Comparison of ENCODE assay signal across 8 mouse cellular contexts in the genomic region with DNA sequence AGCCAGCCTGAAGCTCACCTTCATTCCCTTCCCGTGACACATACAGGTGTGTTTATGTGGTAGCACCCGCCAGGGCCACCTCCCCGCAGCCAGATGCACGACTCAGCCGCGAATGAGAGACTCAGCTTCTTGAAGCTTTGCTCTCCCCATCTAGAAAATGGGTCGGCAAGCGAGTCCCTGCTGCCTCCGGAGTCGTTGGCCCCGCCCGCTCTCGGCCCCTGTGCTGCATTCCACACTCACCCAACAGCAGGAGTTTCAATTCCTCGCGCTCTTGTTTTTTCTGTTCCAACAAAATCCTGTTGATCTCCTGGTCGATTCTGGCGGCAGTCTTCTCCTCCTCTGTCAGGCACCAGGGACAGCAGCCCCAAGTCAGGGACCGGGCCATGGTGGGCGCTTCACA. TPM values are rescaled to one million over a fixed set of nuclear protein-coding genes. Genes with fewer than 3 reads are reported as not detected.
DNase-seq lines count a peak whose midpoint lies in the region; ATAC-seq lines count a peak whose summit lies in the region.

No protein-coding gene starts in this region.

- no peaks in the 10 kb centered on the region for H3K36me3 ChIP-seq in hindbrain, embryonic 16.5 days (ENCODE audit: control insufficient read depth, insufficient read depth, low read length)
- H3K36me3 ChIP-seq in hindbrain, embryonic 12.5 days: 0 out of 2 replicates have a peak, but pooled peaks cover 5% of the 10 kb centered on the region
- H3K36me3 ChIP-seq in intestine, embryonic 14.5 days (ENCODE audit: control insufficient read depth, insufficient read depth, low read length): no peaks in the 10 kb centered on the region
- H3K36me3 ChIP-seq in macrophage (ENCODE audit: inconsistent target): no peaks in the 10 kb centered on the region

- H3K79me2 ChIP-seq in macrophage (ENCODE audit: inconsistent target): peaks cover 36% of the 10 kb centered on the region

- no peaks in the 10 kb centered on the region for H3K9me3 ChIP-seq in hindbrain, embryonic 16.5 days (ENCODE audit: control insufficient read depth, low read length)
- no peaks in the 10 kb centered on the region for H3K9me3 ChIP-seq in hindbrain, embryonic 12.5 days (replicated peaks)
- H3K9me3 ChIP-seq in intestine, embryonic 14.5 days (ENCODE audit: control insufficient read depth, low read length): no peaks in the 10 kb centered on the region

- no peak overlapping the region for H3K27ac ChIP-seq in hindbrain, embryonic 16.5 days (ENCODE audit: low read depth, low read length)
- no peak overlapping the region for H3K27ac ChIP-seq in hindbrain, embryonic 12.5 days
- H3K27ac ChIP-seq in intestine, embryonic 14.5 days (ENCODE audit: low read depth): no peak overlapping the region
- peak overlapping the region; percentile 92 for H3K27ac ChIP-seq in macrophage

- H3K4me1 ChIP-seq in hindbrain, embryonic 16.5 days (ENCODE audit: control insufficient read depth, insufficient read depth, low read depth, low read length): no peaks in the 10 kb centered on the region
- H3K4me1 ChIP-seq in hindbrain, embryonic 12.5 days: 0 out of 2 replicates have a peak, but pooled peaks cover 3% of the 10 kb centered on the region
- peaks cover 7% of the 10 kb centered on the region for H3K4me1 ChIP-seq in intestine, embryonic 14.5 days (replicated peaks; ENCODE audit: control insufficient read depth, insufficient read depth, low read length)

- WGBS in hindbrain, embryonic 16.5 days: 25% methylated on average over 19 of the region's 19 CpGs
- WGBS in hindbrain, embryonic 12.5 days: 22% methylated on average over 19 of the region's 19 CpGs
- 17% methylated on average over 19 of the region's 19 CpGs for WGBS in intestine, embryonic 14.5 days
- WGBS in macrophage (ENCODE audit: missing documents): under 1% methylated on average over 19 of the region's 19 CpGs

- DNase-seq in Muller cell, postnatal 12 days (ENCODE audit: inconsistent ontology term): peak; percentile 36
- no peak for DNase-seq in intestine, embryonic 14.5 days (ENCODE audit: low spot score)
- no peak for DNase-seq in cerebellum, postnatal 10 days
- DNase-seq in ovary, postnatal 36 days (ENCODE audit: low spot score): no peak
- DNase-seq in embryo, embryonic 11 days: no peak

- no peak overlapping the region for H3K4me2 ChIP-seq in hindbrain, embryonic 16.5 days (ENCODE audit: low read length)
- no peak overlapping the region for H3K4me2 ChIP-seq in hindbrain, embryonic 12.5 days (replicated peaks)
- H3K4me2 ChIP-seq in intestine, embryonic 14.5 days (ENCODE audit: low read length): 0 out of 2 replicates have a peak overlapping the region, but pooled peaks have one; percentile 16

- no peak overlapping the region for H3K4me3 ChIP-seq in hindbrain, embryonic 16.5 days (ENCODE audit: low read length)
- no peak overlapping the region for H3K4me3 ChIP-seq in hindbrain, embryonic 12.5 days
- H3K4me3 ChIP-seq in intestine, embryonic 14.5 days (ENCODE audit: low read depth, low read length): no peak overlapping the region
- H3K4me3 ChIP-seq in macrophage (ENCODE audit: inconsistent target): peak overlapping the region; percentile 67

- H3K9ac ChIP-seq in hindbrain, embryonic 16.5 days (ENCODE audit: low read depth, low read length): 0 out of 2 replicates have a peak overlapping the region, but pooled peaks have one; percentile 24
- H3K9ac ChIP-seq in hindbrain, embryonic 12.5 days: no peak overlapping the region
- H3K9ac ChIP-seq in intestine, embryonic 14.5 days (ENCODE audit: low read length): 0 out of 2 replicates have a peak overlapping the region, but pooled peaks have one; percentile 16

- peaks cover 6% of the 10 kb centered on the region; the same call in 1 of the 2 replicates for H3K27me3 ChIP-seq in hindbrain, embryonic 16.5 days (replicated peaks; ENCODE audit: control insufficient read depth, insufficient read depth, low read length)
- H3K27me3 ChIP-seq in hindbrain, embryonic 12.5 days: peaks cover 11% of the 10 kb centered on the region
- no peaks in the 10 kb centered on the region for H3K27me3 ChIP-seq in intestine, embryonic 14.5 days (replicated peaks; ENCODE audit: control insufficient read depth, insufficient read depth, low read length)

- no peak for ATAC-seq in hindbrain, embryonic 16.5 days
- no peak for ATAC-seq in hindbrain, embryonic 12.5 days (ENCODE audit: low FRiP score)
- ATAC-seq in intestine, embryonic 14.5 days (replicated peaks; ENCODE audit: low FRiP score, low TSS enrichment, low read depth): no peak

RNA-seq across cellular contexts. Expression of a gene that starts 0.5 kb away (rescaled TPM):
- polyA plus RNA-seq in hindbrain, embryonic 16.5 days (2015; fragmentation: Nextera tagmentation; extraction: Ambion mirVana): 0.81 and 1.1 TPM in 2 replicates
- polyA plus RNA-seq in hindbrain, embryonic 12.5 days (2016; fragmentation: Nextera tagmentation; extraction: Ambion mirVana): 0.75 and 0.82 TPM in 2 replicates
- polyA plus RNA-seq in intestine, embryonic 14.5 days (2014; fragmentation: Nextera tagmentation; extraction: Ambion mirVana): 0.73 and 0.84 TPM in 2 replicates
- total RNA-seq in macrophage (2018; cell fraction: chromatin; rRNA removed): 10 to 100 TPM in 1 of 26 experiments, 1 to 10 TPM in 20, under 1 TPM in 4, not detected in 1; 0.48 to 10.1 (median 6.4) TPM
- total RNA-seq in macrophage (2018; cell fraction: cytosol; rRNA removed): 10 to 100 TPM in 7 of 26 experiments, 1 to 10 TPM in 19; 2.3 to 11.7 (median 8.1) TPM
- 10 to 100 TPM in 4 of 26 experiments, 1 to 10 TPM in 21, under 1 TPM in 1; 0.96 to 24.0 (median 4.6) TPM for total RNA-seq in macrophage (2018; cell fraction: nucleus; rRNA removed)
- 4.6 to 16.6 TPM (median 10.2 TPM) in 3 replicates for polyA plus RNA-seq in macrophage (2018)

RNA-seq across cellular contexts. Expression of a gene that starts 21.4 kb away (rescaled TPM):
- polyA plus RNA-seq in hindbrain, embryonic 16.5 days (2015; fragmentation: Nextera tagmentation; extraction: Ambion mirVana): 96.0 and 104 TPM in 2 replicates
- polyA plus RNA-seq in hindbrain, embryonic 12.5 days (2016; fragmentation: Nextera tagmentation; extraction: Ambion mirVana): 75.2 and 76.3 TPM in 2 replicates
- polyA plus RNA-seq in intestine, embryonic 14.5 days (2014; fragmentation: Nextera tagmentation; extraction: Ambion mirVana): 145 and 171 TPM in 2 replicates
- 10 to 100 TPM in 18 of 26 experiments, 1 to 10 TPM in 8; 1.5 to 34.9 (median 14.9) TPM for total RNA-seq in macrophage (2018; cell fraction: chromatin; rRNA removed)
- total RNA-seq in macrophage (2018; cell fraction: cytosol; rRNA removed): 1 to 10 TPM in 23 of 26 experiments, under 1 TPM in 3; 0.37 to 5.9 (median 4.1) TPM
- total RNA-seq in macrophage (2018; cell fraction: nucleus; rRNA removed): 10 to 100 TPM in 13 of 26 experiments, 1 to 10 TPM in 13; 2.2 to 41.9 (median 9.7) TPM
- polyA plus RNA-seq in macrophage (2018): 3.5 to 6.3 TPM (median 6.2 TPM) in 3 replicates

RNA-seq across cellular contexts. Expression of a gene that starts 23.6 kb away (rescaled TPM):
- 0.65 and 0.79 TPM in 2 replicates for polyA plus RNA-seq in hindbrain, embryonic 16.5 days (2015; fragmentation: Nextera tagmentation; extraction: Ambion mirVana)
- polyA plus RNA-seq in hindbrain, embryonic 12.5 days (2016; fragmentation: Nextera tagmentation; extraction: Ambion mirVana): 0.52 and 0.65 TPM in 2 replicates
- polyA plus RNA-seq in intestine, embryonic 14.5 days (2014; fragmentation: Nextera tagmentation; extraction: Ambion mirVana): 0.53 and 0.65 TPM in 2 replicates
- total RNA-seq in macrophage (2018; cell fraction: chromatin; rRNA removed): under 1 TPM in 13 of 26 experiments, not detected in 13; 0.25 to 0.77 (median 0.50) TPM
- total RNA-seq in macrophage (2018; cell fraction: cytosol; rRNA removed): under 1 TPM; 0.05 to 0.48 (median 0.21) TPM
- total RNA-seq in macrophage (2018; cell fraction: nucleus; rRNA removed): 1 to 10 TPM in 1 of 26 experiments, under 1 TPM in 13, not detected in 12; 0.24 to 1.5 (median 0.39) TPM
- polyA plus RNA-seq in macrophage (2018): 0.14 to 0.26 TPM (median 0.14 TPM) in 3 replicates

RNA-seq across cellular contexts. Expression of a gene that starts 27.4 kb away (rescaled TPM):
- 68.9 and 82.7 TPM in 2 replicates for polyA plus RNA-seq in hindbrain, embryonic 16.5 days (2015; fragmentation: Nextera tagmentation; extraction: Ambion mirVana)
- 75.1 and 79.5 TPM in 2 replicates for polyA plus RNA-seq in hindbrain, embryonic 12.5 days (2016; fragmentation: Nextera tagmentation; extraction: Ambion mirVana)
- 82.4 and 99.0 TPM in 2 replicates for polyA plus RNA-seq in intestine, embryonic 14.5 days (2014; fragmentation: Nextera tagmentation; extraction: Ambion mirVana)
- 100 to 1,000 TPM in 4 of 26 experiments, 10 to 100 TPM in 22; 23.1 to 139 (median 73.1) TPM for total RNA-seq in macrophage (2018; cell fraction: chromatin; rRNA removed)
- 10 to 100 TPM; 38.2 to 99.2 (median 61.0) TPM for total RNA-seq in macrophage (2018; cell fraction: cytosol; rRNA removed)
- total RNA-seq in macrophage (2018; cell fraction: nucleus; rRNA removed): 100 to 1,000 TPM in 8 of 26 experiments, 10 to 100 TPM in 18; 40.2 to 144 (median 80.9) TPM
- 54.5 to 93.3 TPM (median 77.1 TPM) in 3 replicates for polyA plus RNA-seq in macrophage (2018)

RNA-seq across cellular contexts. Expression of a gene that starts 35.7 kb away (rescaled TPM):
- polyA plus RNA-seq in hindbrain, embryonic 16.5 days (2015; fragmentation: Nextera tagmentation; extraction: Ambion mirVana): 457 and 712 TPM in 2 replicates
- 476 and 504 TPM in 2 replicates for polyA plus RNA-seq in hindbrain, embryonic 12.5 days (2016; fragmentation: Nextera tagmentation; extraction: Ambion mirVana)
- 395 and 515 TPM in 2 replicates for polyA plus RNA-seq in intestine, embryonic 14.5 days (2014; fragmentation: Nextera tagmentation; extraction: Ambion mirVana)
- 100 to 1,000 TPM in 2 of 26 experiments, 10 to 100 TPM in 19, 1 to 10 TPM in 5; 2.7 to 107 (median 27.0) TPM for total RNA-seq in macrophage (2018; cell fraction: chromatin; rRNA removed)
- 100 to 1,000 TPM; 207 to 355 (median 268) TPM for total RNA-seq in macrophage (2018; cell fraction: cytosol; rRNA removed)
- total RNA-seq in macrophage (2018; cell fraction: nucleus; rRNA removed): 100 to 1,000 TPM in 1 of 26 experiments, 10 to 100 TPM in 25; 19.7 to 104 (median 54.7) TPM
- polyA plus RNA-seq in macrophage (2018): 301 to 334 TPM (median 303 TPM) in 3 replicates

Comparison
In these comparisons a context has a peak if more than half of its experiments do, and no peak if none do; other contexts are left out.
1. RNA of a gene that starts 21.4 kb away (polyA plus RNA-seq): 145 to 171 TPM in intestine, embryonic 14.5 days, 96.0 to 104 TPM in hindbrain, embryonic 16.5 days and 75.2 to 76.3 TPM in hindbrain, embryonic 12.5 days; 3.5 to 6.3 TPM in macrophage; every median in the first group is over 10 times any median in the second.